Mouse (Mus musculus) ES-E14 (cell line): ENCODE data around the gene Mrtfa. TPM values are rescaled to one million over a fixed set of nuclear protein-coding genes. Genes with fewer than 3 reads are reported as not detected.
A peak's percentile ranks its signal among the peaks of the same experiment; 100 is the strongest.

Experiments used
- DNase-seq: peaks from one replicate; pipeline ENCODE4 v3.0.0-alpha.2; 2013; ENCODE audit warnings: low read depth, low spot score
- H3K27ac ChIP-seq: 2 replicates; pipeline ENCODE4 v1.5.1; 2012; ENCODE audit warnings: low read depth, mild to moderate bottlenecking, low read length, moderate library complexity, mixed read lengths; ENCODE audit not compliant: poor library complexity, insufficient read depth, severe bottlenecking
- H3K36me3 ChIP-seq: 2 replicates; pipeline ENCODE4 v1.6.1; 2012; ENCODE audit warnings: mild to moderate bottlenecking, low read length, moderate library complexity, mixed read lengths; ENCODE audit not compliant: control insufficient read depth, poor library complexity, insufficient read depth, severe bottlenecking
- H3K4me1 ChIP-seq, 2 experiments: fragments of 150-350 bp in 1 of 2; sonication (generic) in 1 of 2; 2 replicates each; pipeline ENCODE4 v1.6.1; 2012; ENCODE audit warnings: low read length in 2 of 2, mild to moderate bottlenecking in 1 of 2, mixed read lengths in 1 of 2; ENCODE audit not compliant: control insufficient read depth in 2 of 2, insufficient read depth in 2 of 2, poor library complexity in 1 of 2
- H3K4me3 ChIP-seq, 2 experiments: fragments of 150-350 bp in 1 of 2; sonication (generic) in 1 of 2; 2 replicates each; pipeline ENCODE4 v1.5.1; 2012; ENCODE audit warnings: low read length in 2 of 2, low read depth in 1 of 2, mild to moderate bottlenecking in 1 of 2, mixed read lengths in 1 of 2; ENCODE audit not compliant: insufficient read depth in 1 of 2, poor library complexity in 1 of 2, severe bottlenecking in 1 of 2
- H3K9ac ChIP-seq: 2 replicates; pipeline ENCODE4 v1.6.1; 2012; ENCODE audit warnings: low read depth, mild to moderate bottlenecking, low read length, mixed read lengths; ENCODE audit not compliant: poor library complexity, insufficient read depth, severe bottlenecking
- H3K9me3 ChIP-seq: fragments of 150-350 bp; sonication (generic); 2 replicates; pipeline ENCODE4 v1.6.1; 2012; ENCODE audit warnings: low read depth, mild to moderate bottlenecking, low read length; ENCODE audit not compliant: control insufficient read depth, insufficient read depth
- CHD2 ChIP-seq: IDR thresholded peaks from 2 replicates; pipeline ENCODE4 v1.6.1; 2014; ENCODE audit warnings: mild to moderate bottlenecking, low read depth, low read length, inconsistent platforms
- HCFC1 ChIP-seq: IDR thresholded peaks from 2 replicates; pipeline ENCODE4 v1.6.1; 2012; ENCODE audit warnings: low read length, inconsistent platforms, borderline replicate concordance; ENCODE audit not compliant: insufficient read depth
- MAFK ChIP-seq: IDR thresholded peaks from 2 replicates; pipeline ENCODE4 v1.6.1; 2014; ENCODE audit warnings: mild to moderate bottlenecking, low read depth, low read length, inconsistent platforms; ENCODE audit not compliant: insufficient read depth
- ZC3H11A ChIP-seq: IDR thresholded peaks from 2 replicates; pipeline ENCODE4 v1.6.1; 2012; ENCODE audit warnings: low read depth, mild to moderate bottlenecking, inconsistent platforms, low read length, borderline replicate concordance
- ZNF384 ChIP-seq: IDR thresholded peaks from 2 replicates; pipeline ENCODE4 v1.6.1; 2012; ENCODE audit warnings: low read depth, low read length, inconsistent platforms
- in situ Hi-C, 2 experiments: fragments of 600-800 bp; cut with MboI; formaldehyde crosslinking; loops; one replicate each; pipeline ENCODE4 v1.15.1; 2025; ENCODE audit warnings: low sequenced_read_pairs in 2 of 2, inconsistent platforms in 1 of 2; ENCODE audit not compliant: unreplicated experiment in 2 of 2
- total RNA-seq: library from RNA; depleted of rRNA; stranded (reverse); fragments of 300-350 nt; gene quantifications from 2 replicates; pipeline ENCODE4 v1.2.3, GENCODE M21; 2012

The Mrtfa gene
- total RNA-seq, 1 experiment, result 16.7 TPM

- DNase-seq, result no peak
- no peak overlapping the region for H3K4me3 ChIP-seq
Measured at GRCm38 (mm10) chr15:81074543-81074942, 116.0 kb downstream of the Mrtfa start.

GRCm38 (mm10) chr15:81073751-81074150, 116.8 kb downstream of the Mrtfa start:
- no peak overlapping the region for H3K27ac ChIP-seq
- no peaks in the 10 kb centered on the region for H3K9me3 ChIP-seq
- H3K4me1 ChIP-seq, result no peaks in the 10 kb centered on the region
- no peak for TF ChIP-seq MAFK
- no peak for TF ChIP-seq ZNF384
- TF ChIP-seq CHD2, result no peak
- no peak for TF ChIP-seq ZC3H11A
- no peak for TF ChIP-seq HCFC1
- no peak overlapping the region for H3K9ac ChIP-seq
- H3K4me3 ChIP-seq, result no peak overlapping the region
- H3K36me3 ChIP-seq, result no peaks in the 10 kb centered on the region
- in situ Hi-C loops, result no loop called here
- no peak for DNase-seq

More at GRCm38 (mm10) chr15:81074543-81074942, 116.0 kb downstream of the Mrtfa start:
- no peaks in the 10 kb centered on the region for H3K4me1 ChIP-seq
- H3K36me3 ChIP-seq, result no peaks in the 10 kb centered on the region
- H3K9me3 ChIP-seq, result no peaks in the 10 kb centered on the region
- in situ Hi-C loops, result no loop called here
- no peak overlapping the region for H3K27ac ChIP-seq
- no peak for TF ChIP-seq MAFK
- no peak for TF ChIP-seq ZC3H11A
- no peak for TF ChIP-seq CHD2
- no peak for TF ChIP-seq HCFC1
- no peak for TF ChIP-seq ZNF384
- H3K9ac ChIP-seq, result no peak overlapping the region

- Histone ChIP-seq H3K9me3 (no peaks in the 10 kb centered on the region), H3K36me3 (no peaks in the 10 kb centered on the region), H3K4me3 (no peak overlapping the region), H3K27ac (no peak overlapping the region), H3K4me1 (no peaks in the 10 kb centered on the region), H3K9ac (no peak overlapping the region)
- TF ChIP-seq CHD2, result no peak
- TF ChIP-seq ZC3H11A, result peak; percentile 40; the same call in 1 of the 2 replicates
- in situ Hi-C loops, result no loop called here
- DNase-seq, result peak; percentile 34
Measured at GRCm38 (mm10) chr15:81072748-81073147, 117.8 kb downstream of the Mrtfa start.

- H3K9ac ChIP-seq, result no peak overlapping the region
- TF ChIP-seq ZC3H11A (no peak), MAFK (no peak), HCFC1 (no peak), ZNF384 (no peak)
- no peaks in the 10 kb centered on the region for H3K9me3 ChIP-seq
- no peak for DNase-seq
- no peaks in the 10 kb centered on the region for H3K4me1 ChIP-seq
- H3K4me3 ChIP-seq, result no peak overlapping the region
- in situ Hi-C loops, result no loop called here
- no peak overlapping the region for H3K27ac ChIP-seq
- no peaks in the 10 kb centered on the region for H3K36me3 ChIP-seq
Measured at GRCm38 (mm10) chr15:81070470-81070869, 120.1 kb downstream of the Mrtfa start.
